Mouse (Mus musculus) embryonic facial prominence, embryonic 11.5 days (tissue): ENCODE measurements around the gene Plcd1. TPM values are rescaled to one million over a fixed set of nuclear protein-coding genes. Genes with fewer than 3 reads are reported as not detected.

Source experiments
- ATAC-seq: fragments of 200-750 bp; cut with Nextera tagmentation; replicated peaks from 2 replicates; pipeline ENCODE4 v1.8.0; 2017; ENCODE audit warnings: low read depth; ENCODE audit not compliant: insufficient number of reproducible peaks, low FRiP score, low TSS enrichment
- DNase-seq: peaks from one replicate; pipeline ENCODE4 v3.0.0-alpha.2; 2015; ENCODE audit warnings: low spot score
- H3K27ac ChIP-seq: fragments of 300-500 bp; sonication (generic); replicated peaks from 2 replicates; pipeline ENCODE4 v1.5.1; 2014; ENCODE audit warnings: mild to moderate bottlenecking, low read depth, low read length, control low read depth
- H3K27me3 ChIP-seq: fragments of 300-500 bp; sonication (generic); 2 replicates; pipeline ENCODE4 v1.6.1; 2014; ENCODE audit warnings: mild to moderate bottlenecking, low read length, moderate library complexity, mixed read lengths; ENCODE audit not compliant: control insufficient read depth, insufficient read depth
- H3K36me3 ChIP-seq: fragments of 300-500 bp; sonication (generic); replicated peaks from 2 replicates; pipeline ENCODE4 v1.6.1; 2014; ENCODE audit warnings: low read depth, mild to moderate bottlenecking, low read length, moderate library complexity, mixed read lengths; ENCODE audit not compliant: control insufficient read depth, insufficient read depth
- H3K4me1 ChIP-seq: fragments of 300-500 bp; sonication (generic); 2 replicates; pipeline ENCODE4 v1.6.1; 2014; ENCODE audit warnings: low read length, mixed read lengths; ENCODE audit not compliant: control insufficient read depth, insufficient read depth
- H3K4me2 ChIP-seq: fragments of 300-500 bp; sonication (generic); 2 replicates; pipeline ENCODE4 v1.6.1; 2014; ENCODE audit warnings: low read depth, mild to moderate bottlenecking, control low read depth, low read length, moderate library complexity
- H3K4me3 ChIP-seq: fragments of 300-500 bp; sonication (generic); 2 replicates; pipeline ENCODE4 v1.5.1; 2014; ENCODE audit warnings: low read depth, low read length, control low read depth
- H3K9ac ChIP-seq: fragments of 300-500 bp; sonication (generic); replicated peaks from 2 replicates; pipeline ENCODE4 v1.6.1; 2014; ENCODE audit warnings: mild to moderate bottlenecking, control low read depth, low read length
- H3K9me3 ChIP-seq: fragments of 300-500 bp; sonication (generic); replicated peaks from 2 replicates; pipeline ENCODE4 v1.6.1; 2016; ENCODE audit warnings: mild to moderate bottlenecking, low read length, inconsistent platforms, mixed read lengths; ENCODE audit not compliant: control insufficient read depth
- WGBS: fragments of 180-500 bp; shearing (Covaris S2); extraction: QIAGEN DNeasy Blood & Tissue Kit; methylation state at CpG from one replicate; pipeline ENCODE4 v1.1.7; 2014; 5-methylcytosine and 5-hydroxymethylcytosine counted together
- polyA plus RNA-seq: library from polyadenylated mRNA; unstranded; fragments of >200 nt; fragmentation: Nextera tagmentation; extraction: Ambion mirVana; gene quantifications from 2 replicates; pipeline ENCODE4 v1.2.1, GENCODE M21; 2014

Plcd1 gene
- polyA plus RNA-seq, 1 experiment from 2014 or later, result 21.5 TPM

DNA sequence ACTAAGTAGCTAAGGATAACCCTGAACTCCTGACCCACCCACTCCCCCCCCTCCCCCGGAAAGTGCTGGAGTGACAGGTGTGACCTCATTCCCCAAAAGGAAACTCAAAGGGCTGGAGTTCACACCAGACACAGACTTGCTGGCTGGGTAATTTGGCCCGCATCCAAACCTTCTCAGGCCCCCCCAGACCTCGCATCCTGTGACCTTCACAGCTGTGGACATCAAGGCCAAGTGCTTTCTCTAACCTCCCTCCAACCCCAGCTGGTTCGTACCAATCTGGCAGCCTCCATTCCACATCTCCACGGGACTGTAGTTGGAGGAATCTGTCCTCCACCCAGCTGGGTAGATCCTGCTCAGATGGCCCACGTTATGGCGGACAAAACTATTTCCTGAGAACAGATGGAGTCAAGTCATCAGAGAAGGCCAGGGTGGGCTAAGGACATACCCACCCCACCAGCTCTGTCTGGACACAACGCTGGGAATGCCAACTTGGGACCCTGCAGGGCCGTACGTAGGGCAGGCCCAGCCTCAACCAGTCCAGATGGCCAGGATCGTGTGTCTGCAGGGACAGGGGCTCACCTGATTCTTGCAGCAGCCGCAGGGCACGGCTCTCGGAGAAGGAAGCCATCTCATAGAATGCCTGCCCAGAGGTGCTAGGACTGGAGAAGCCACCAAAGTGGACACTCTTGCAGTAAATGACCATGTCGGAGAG, 20.0 kb downstream of the Plcd1 start:
- H3K9ac ChIP-seq, result no peak overlapping the region
- H3K4me2 ChIP-seq, result no peak overlapping the region
- H3K27me3 ChIP-seq, result no peaks in the 10 kb centered on the region
- ATAC-seq (no peak), DNase-seq (no peak)
- 86% methylated on average over 15 of the region's 15 CpGs for whole genome bisulfite sequencing
- no peaks in the 10 kb centered on the region for H3K9me3 ChIP-seq
- no peak overlapping the region for H3K4me3 ChIP-seq
- no peaks in the 10 kb centered on the region; the same call in 1 of the 2 replicates for H3K36me3 ChIP-seq
- H3K27ac ChIP-seq, result no peak overlapping the region
- H3K4me1 ChIP-seq, result no peaks in the 10 kb centered on the region

DNA sequence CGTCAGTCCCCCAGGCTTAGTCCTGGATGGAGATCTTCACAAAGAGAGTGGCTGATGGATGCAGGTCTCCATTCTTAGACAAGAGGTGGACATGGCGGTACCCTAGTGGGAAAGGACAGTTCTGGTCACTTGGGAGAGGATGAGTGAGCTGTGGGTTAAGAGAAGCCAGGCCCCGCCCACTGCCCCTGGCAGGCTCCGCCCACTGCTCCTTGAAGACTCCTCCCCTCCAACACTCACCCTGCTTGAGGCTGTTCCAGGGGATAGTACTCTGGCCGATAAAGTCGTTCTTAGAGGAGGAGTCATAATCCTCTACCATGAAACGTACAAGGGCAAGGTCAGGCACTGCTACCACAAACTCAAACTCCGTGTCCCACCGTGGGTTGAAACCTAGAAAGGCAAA, 21.5 kb downstream of the Plcd1 start:
- ATAC-seq (no peak), DNase-seq (no peak)

GRCm38 (mm10) chr9:119070173-119070825, 23.0 kb downstream of the Plcd1 start:
- ATAC-seq (no peak), DNase-seq (no peak)
- Histone ChIP-seq H3K36me3 (no peaks in the 10 kb centered on the region; the same call in 1 of the 2 replicates), H3K4me1 (no peaks in the 10 kb centered on the region), H3K27me3 (no peaks in the 10 kb centered on the region), H3K9me3 (no peaks in the 10 kb centered on the region), H3K9ac (no peak overlapping the region), H3K4me3 (no peak overlapping the region), H3K4me2 (no peak overlapping the region), H3K27ac (no peak overlapping the region)
- WGBS, result 85% methylated on average over 13 of the region's 13 CpGs

More for the DNA sequence above, 21.5 kb downstream of the Plcd1 start:
- H3K27ac ChIP-seq, result no peak overlapping the region
- no peaks in the 10 kb centered on the region for H3K4me1 ChIP-seq
- no peaks in the 10 kb centered on the region for H3K27me3 ChIP-seq
- H3K9ac ChIP-seq, result no peak overlapping the region
- no peak overlapping the region for H3K4me2 ChIP-seq
- no peaks in the 10 kb centered on the region for H3K9me3 ChIP-seq
- no peak overlapping the region for H3K4me3 ChIP-seq
- no peaks in the 10 kb centered on the region; the same call in 1 of the 2 replicates for H3K36me3 ChIP-seq
- 82% methylated on average over 9 of the region's 9 CpGs for WGBS

DNA sequence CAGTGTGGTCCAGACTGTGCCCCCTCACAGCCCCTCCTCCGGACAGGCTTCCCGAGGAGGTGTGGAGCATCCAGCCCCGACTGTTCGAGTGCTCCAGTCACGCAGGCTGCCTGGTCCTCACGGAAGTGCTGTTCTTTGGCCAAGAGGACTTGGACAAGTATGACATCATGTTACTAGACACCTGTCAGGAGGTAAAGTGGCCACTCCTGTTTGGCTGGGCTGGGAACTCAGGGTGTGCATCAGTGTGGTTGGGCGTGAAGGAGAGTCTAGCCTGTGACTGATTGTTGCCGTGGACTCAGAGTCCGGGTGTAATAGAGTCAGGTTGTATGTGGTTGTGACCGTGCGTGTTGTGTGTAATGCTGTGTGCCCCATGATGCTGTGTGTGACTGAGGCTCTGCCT, 25.0 kb downstream of the Plcd1 start:
- no peak overlapping the region for H3K27ac ChIP-seq
- H3K4me1 ChIP-seq, result no peaks in the 10 kb centered on the region; the same call in 1 of the 2 replicates
- DNase-seq (no peak), ATAC-seq (no peak)
- H3K36me3 ChIP-seq, result no peaks in the 10 kb centered on the region; the same call in 1 of the 2 replicates
- WGBS, result 88% methylated on average over 11 of the region's 11 CpGs
- no peak overlapping the region for H3K9ac ChIP-seq
- H3K4me3 ChIP-seq, result no peak overlapping the region
- no peaks in the 10 kb centered on the region for H3K9me3 ChIP-seq
- H3K27me3 ChIP-seq, result no peaks in the 10 kb centered on the region
- no peak overlapping the region for H3K4me2 ChIP-seq

- H3K27me3 ChIP-seq, result no peaks in the 10 kb centered on the region
- no peaks in the 10 kb centered on the region for H3K9me3 ChIP-seq
- no peak overlapping the region for H3K4me3 ChIP-seq
- no peaks in the 10 kb centered on the region; the same call in 1 of the 2 replicates for H3K36me3 ChIP-seq
- H3K4me2 ChIP-seq, result no peak overlapping the region
- no peaks in the 10 kb centered on the region; the same call in 1 of the 2 replicates for H3K4me1 ChIP-seq
- no peak overlapping the region for H3K9ac ChIP-seq
- H3K27ac ChIP-seq, result no peak overlapping the region
- ATAC-seq (no peak), DNase-seq (peak; percentile 89)
- WGBS, result 9% methylated on average over 6 of the region's 6 CpGs
Observed at GRCm38 (mm10) chr9:119067601-119068000, 25.7 kb downstream of the Plcd1 start.

DNA sequence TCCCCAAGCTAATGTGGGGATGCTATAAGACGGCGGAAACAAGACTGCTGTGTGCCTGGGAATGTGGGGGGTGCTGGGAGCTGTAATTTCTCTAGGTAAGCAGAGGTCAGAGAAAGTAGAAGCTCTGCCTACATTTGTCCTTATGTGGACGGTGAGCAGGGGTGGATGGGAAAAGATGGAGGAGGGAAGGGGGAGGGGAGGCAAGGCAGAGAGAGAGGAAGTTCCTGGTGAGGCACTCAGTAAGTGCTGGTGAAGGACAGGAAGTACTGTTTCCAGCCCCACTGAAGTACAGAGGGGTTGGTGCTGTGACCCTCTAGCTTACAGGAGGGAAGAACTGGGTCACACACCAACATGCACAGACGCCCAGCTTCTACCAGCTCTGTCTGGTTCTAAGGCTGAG, 29.0 kb downstream of the Plcd1 start:
- 54% methylated on average over 4 of the region's 4 CpGs for WGBS
- Histone ChIP-seq H3K4me1 (no peaks in the 10 kb centered on the region; the same call in 1 of the 2 replicates), H3K4me2 (no peak overlapping the region), H3K27me3 (no peaks in the 10 kb centered on the region), H3K4me3 (no peak overlapping the region), H3K9ac (no peak overlapping the region), H3K36me3 (no peaks in the 10 kb centered on the region), H3K27ac (no peak overlapping the region), H3K9me3 (no peaks in the 10 kb centered on the region)
- ATAC-seq, result no peak
- DNase-seq, result no peak

DNA sequence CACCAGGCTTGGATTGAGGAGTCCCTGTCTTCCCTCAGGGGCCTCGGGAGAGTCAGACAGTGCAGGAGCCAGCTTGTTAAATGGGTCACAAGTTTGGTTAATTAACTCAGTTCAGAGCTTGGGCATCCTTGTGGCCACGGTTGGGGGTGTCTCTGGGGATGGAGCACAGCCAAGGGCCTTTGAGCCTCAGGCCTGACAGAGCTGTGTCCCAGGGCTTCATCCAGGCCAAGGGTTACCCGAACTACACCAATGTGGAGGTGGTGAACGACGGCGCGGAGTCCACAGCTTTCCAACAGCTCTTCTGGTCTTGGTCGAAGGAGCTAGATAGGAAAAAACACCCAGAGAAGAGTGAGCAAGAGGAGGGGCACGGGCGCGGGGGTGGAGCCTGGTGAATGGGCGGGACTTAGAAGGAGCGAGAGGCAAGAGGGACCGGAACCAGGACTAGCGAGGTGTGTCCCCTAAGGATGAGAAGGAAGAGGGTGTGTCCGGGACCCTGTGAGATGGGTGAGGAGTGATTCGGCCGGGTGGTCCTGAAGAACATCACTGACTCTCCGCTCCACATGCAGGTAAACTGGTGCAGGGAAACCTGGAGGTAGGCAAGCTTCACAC, 30.2 kb downstream of the Plcd1 start:
- no peak overlapping the region for H3K4me3 ChIP-seq
- no peak overlapping the region for H3K9ac ChIP-seq
- no peaks in the 10 kb centered on the region for H3K36me3 ChIP-seq
- 33% methylated on average over 19 of the region's 19 CpGs for WGBS
- no peaks in the 10 kb centered on the region for H3K27me3 ChIP-seq
- H3K9me3 ChIP-seq, result no peaks in the 10 kb centered on the region
- H3K4me1 ChIP-seq, result no peaks in the 10 kb centered on the region; the same call in 1 of the 2 replicates
- DNase-seq (no peak), ATAC-seq (no peak)
- no peak overlapping the region for H3K4me2 ChIP-seq
- no peak overlapping the region for H3K27ac ChIP-seq

- Histone ChIP-seq H3K27me3 (no peaks in the 10 kb centered on the region), H3K9ac (no peak overlapping the region), H3K9me3 (no peaks in the 10 kb centered on the region), H3K36me3 (no peaks in the 10 kb centered on the region), H3K4me3 (no peak overlapping the region), H3K27ac (no peak overlapping the region), H3K4me2 (no peak overlapping the region), H3K4me1 (no peaks in the 10 kb centered on the region; the same call in 1 of the 2 replicates)
- DNase-seq (no peak), ATAC-seq (no peak)
- WGBS, result 90% methylated on average over 10 of the region's 10 CpGs
Observed at GRCm38 (mm10) chr9:119060701-119061100, 32.6 kb downstream of the Plcd1 start.
